Mouse (Mus musculus) heart, adult 18-20 months (tissue): Measurements from ENCODE around the gene Cdk11b. TPM values are rescaled to one million over a fixed set of nuclear protein-coding genes. Genes with fewer than 3 reads are reported as not detected.
A peak's percentile ranks its signal among the peaks of the same experiment; 100 is the strongest.
"Not testable (repeated sequence)": the region's sequence is repeated elsewhere in the genome, so short reads cannot be mapped to it uniquely, and the experiment has no call there.

Source experiments
- DNase-seq, 2 experiments: peaks; one replicate each; pipeline ENCODE4 v3.0.0; 2021 to 2022; ENCODE audit warnings: mixed read lengths in 1 of 2
- total RNA-seq, 2 experiments: library from RNA; stranded (reverse); gene quantifications; 2 replicates each; pipeline ENCODE4 v1.2.3; 2021

Cdk11b gene
- total RNA-seq, 2 experiments from 2014 or later, result 26.4 to 26.7 TPM

DNA sequence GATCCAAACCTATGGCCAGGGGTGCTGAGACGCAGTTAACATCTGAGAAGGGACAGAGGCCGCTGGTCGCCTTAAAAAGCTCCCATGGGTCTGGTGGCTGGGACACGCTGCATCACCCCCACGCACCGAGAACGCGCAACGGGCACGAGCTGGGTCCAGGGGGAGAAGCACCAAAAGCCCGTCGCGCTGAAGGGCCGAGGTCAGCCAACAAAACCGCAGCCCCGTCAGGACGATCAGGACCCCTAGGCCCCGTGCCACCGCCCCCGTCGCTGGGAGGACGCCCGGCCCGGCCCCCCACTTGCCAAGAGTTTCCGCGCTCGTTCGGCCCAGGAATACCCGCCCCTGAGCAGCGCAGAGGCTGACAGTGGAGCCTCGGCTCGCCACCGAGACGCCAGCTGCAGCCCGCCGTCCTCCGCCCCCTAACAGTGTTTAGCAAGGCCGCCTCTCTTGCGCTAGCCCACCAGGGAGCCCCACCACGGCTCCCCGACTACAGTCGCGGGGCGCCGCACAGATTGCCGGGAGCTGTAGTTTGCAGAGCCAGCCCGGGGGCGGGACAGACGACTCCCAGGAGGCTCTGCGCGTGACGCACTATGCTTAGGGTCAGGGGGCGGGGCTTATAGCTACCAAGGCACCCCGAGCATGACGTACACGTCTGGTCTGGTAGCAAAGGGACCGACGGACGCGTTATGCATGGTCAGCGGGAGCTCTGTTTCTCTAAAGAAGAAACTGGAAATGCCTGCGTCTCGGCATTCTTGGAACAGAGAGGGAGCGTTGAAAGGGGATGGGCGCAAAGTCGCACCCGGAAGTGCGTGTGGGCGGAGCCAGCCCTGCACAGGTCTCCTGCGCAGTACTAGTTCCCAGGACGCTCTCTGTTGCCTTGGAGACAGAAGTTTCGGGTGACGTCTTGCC is 44.3 kb downstream of the Cdk11b start, which contains the start of gene Mib2:
TSS of gene Mib2 (minus strand) at position 510 of the 909 bp plus-strand sequence.
- DNase-seq, result peak; percentile 97 to 98

DNA sequence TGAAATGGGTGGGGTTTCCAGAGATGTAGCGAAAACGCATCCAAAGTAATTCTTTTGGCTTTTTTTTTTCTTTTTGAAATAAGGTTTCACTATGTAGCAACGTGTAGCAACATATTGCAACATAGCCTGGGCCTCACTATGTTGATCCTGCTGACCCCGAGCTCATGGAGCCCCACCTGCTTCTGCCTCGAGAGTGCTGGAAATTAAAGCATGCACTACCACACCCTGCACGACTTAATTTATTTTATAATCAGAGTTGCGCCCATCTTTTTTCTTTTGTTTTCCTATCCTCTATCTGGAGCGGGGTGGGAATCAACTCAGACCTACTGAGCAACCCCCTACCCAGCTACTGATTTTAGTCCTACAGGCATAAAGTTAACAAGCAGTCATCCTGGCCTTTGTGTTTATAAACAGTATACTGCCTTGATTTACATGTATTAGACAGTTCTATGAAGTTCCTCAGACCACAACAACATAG is 45.0 kb downstream of the Cdk11b start:
- no peak for DNase-seq

DNA sequence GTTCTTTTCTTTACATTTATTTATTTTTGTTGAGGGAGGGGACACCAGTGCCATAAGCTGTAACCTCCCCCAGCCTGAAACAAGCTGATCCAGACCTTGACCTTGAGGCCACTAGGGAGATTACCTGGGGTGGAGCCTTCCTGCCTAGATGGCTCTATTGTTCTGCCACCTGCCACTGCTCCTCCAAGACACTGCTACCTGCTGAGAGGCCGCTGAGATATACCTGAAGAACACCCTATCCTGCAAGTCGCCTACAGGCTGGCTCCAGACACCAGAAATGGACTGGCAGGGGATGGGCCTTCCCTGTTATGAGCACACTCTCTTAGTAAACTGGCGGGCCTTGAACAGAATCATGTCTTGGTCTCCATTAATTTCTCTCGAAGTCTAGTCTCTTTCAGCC is 45.6 kb downstream of the Cdk11b start:
- DNase-seq, result not testable (repeated sequence)

DNA sequence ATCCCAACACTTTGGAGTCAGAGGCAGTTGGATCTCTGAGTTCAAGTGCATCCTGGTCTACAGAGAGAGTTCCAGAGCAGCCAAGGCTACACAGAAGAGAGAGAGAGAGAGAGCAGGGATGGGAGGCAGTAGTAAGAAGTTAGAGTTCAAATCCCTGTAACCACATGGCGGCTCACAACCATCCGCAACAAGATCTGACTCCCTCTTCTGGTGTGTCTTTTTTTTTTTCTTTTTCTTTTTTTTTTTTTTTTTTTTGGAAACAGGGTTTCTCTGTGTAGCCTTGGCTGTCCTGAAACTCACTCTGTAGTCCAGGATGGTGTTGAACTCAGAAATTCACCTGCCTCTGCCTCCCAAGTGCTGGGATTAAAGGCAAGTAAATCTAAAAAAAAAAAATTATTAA is 47.4 kb downstream of the Cdk11b start:
- DNase-seq, result no peak

DNA sequence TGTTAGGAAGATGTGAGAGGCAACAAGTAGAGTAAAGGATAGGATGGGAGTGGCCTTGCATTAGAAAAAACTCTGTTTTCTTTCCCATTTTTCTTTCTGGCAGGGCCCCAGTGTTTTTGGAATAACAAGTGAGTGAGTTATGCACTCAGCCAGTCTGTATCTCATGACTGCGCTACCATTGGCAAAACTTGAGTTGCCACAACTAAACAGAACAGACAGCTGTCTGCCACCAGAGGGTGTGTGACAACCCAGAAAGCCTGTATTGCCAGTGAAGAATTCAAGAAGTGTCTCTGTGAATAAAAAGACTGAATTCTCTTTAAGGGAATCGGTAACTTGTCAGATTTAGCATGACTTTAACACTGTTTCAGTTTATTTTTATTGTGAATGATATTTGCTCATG is 51.3 kb downstream of the Cdk11b start:
- peak in 1 of 2 experiments; percentile 36 for DNase-seq

DNA sequence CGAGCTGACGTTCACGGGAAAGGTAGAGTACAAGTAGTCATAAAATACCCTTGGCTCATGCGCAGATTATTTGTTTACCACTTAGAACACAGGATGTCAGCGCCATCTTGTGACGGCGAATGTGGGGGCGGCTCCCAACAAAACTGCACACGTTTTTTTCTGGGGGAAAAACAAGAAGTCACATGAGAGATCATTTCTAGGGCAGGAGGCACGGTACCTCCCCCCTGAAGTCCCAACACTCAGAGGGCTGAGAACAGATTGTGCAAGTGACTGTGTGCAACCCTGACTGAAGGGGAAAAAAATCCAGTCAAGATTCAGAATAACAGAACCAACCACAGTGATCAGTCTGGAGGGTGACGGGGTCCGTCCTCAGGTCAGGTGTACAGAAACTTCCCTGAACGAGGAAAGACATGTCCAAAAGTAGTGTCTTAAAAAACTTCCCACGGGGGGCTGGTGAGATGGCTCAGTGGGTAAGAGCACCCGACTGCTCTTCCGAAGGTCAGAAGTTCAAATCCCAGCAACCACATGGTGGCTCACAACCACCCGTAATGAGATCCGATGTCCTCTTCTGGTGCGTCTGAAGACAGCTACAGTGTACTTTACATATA is 59.1 kb downstream of the Cdk11b start:
- DNase-seq, result not testable (repeated sequence)

DNA sequence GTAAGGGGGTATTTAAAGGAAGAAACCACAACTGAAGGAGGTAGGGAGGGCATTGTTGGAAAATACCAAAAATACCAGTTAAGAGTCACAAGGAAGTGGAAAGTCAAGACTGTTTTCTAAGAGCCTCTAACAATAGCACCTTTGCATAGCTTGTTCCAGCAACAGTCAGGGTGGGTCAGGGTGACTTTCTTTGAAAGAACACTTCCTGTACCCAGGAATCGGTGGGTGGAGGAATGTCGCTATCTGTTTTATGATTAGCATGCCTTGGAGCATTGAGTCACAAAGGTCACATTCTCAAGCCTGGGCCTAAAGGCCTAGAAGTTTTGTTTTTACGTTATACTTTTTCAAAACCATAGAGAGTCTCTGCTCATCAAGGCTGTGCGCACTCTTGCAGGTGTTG is 63.1 kb downstream of the Cdk11b start:
- DNase-seq, result not testable (repeated sequence)

DNA sequence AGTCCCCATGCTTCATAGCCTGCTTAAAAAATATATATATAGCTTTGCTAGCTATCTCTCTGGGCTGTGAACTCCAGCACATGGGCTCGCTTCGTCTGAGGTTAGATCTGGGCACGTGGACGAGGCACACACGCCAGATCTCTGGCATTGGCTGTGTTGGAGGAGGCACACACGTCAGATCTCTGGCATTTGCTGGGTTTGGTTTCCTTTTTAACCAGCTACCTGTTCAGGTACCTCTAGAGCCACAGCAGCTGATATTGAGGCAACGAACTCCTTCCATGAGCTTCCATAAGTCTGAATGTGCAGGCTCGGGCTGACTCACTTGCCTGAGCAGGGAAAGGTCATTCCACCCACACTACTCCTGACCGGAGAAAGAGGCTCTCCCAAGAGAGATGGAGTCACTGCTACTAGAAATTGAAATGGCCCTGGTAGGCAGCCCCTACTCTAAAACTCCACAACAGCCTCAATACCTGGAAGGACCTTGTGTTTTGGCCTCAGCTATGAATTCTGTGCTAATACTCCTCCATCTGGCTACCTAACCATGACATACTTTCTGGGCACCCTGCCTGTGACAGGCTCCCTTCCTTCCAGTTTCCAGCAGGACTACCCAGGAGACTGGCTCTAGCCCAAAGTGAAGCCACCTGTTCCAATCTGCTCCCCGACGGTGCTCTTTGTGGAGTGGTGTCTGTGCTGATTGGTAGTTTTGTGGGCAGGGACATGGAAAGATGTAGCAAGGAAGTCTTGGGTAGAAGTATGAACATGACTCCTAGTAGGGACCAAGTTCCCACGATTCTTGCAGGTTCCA is 66.1 kb downstream of the Cdk11b start:
- no peak for DNase-seq

DNA sequence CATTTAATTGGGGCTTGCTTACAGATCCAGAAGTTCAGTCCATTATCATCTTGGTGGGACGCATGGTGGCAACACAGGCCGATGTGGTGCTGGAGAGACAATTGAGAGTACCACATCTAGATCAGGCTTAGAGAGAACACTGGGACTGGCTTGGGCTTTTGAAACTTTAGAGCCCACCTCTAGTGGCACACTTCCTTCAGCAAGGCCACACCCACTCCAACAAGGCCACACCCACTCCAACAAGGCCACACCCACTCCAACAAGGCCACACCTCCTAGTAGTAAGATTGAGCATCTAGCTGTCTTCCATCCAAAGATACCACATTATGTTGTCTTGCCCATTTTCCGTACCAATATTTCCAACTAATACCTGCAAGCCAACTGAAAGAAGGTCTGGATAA is 67.8 kb downstream of the Cdk11b start:
- no peak for DNase-seq

DNA sequence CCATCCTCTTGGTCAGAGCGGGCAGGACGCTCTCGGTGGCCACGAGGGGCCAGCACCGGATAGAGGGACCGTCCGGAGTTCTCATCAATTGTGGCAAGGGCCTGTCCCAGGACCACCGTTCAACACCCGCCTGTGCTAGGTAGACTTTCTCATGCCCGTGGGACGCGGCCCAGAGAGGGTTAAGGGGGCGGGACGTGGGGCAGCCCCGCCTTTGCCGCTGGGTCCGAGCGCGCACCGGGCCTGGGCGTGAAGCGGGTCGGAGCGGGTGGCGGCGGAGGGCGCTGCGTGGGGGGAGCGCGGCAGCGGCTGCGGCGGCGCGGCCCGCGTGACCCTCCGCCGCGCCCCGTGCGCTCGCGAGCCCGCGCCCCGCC is 69.4 kb downstream of the Cdk11b start, which contains the start of gene Fndc10:
TSS of gene Fndc10 (plus strand) at position 232 of the 371 bp plus-strand sequence.
- peak; percentile 70 to 79 for DNase-seq

DNA sequence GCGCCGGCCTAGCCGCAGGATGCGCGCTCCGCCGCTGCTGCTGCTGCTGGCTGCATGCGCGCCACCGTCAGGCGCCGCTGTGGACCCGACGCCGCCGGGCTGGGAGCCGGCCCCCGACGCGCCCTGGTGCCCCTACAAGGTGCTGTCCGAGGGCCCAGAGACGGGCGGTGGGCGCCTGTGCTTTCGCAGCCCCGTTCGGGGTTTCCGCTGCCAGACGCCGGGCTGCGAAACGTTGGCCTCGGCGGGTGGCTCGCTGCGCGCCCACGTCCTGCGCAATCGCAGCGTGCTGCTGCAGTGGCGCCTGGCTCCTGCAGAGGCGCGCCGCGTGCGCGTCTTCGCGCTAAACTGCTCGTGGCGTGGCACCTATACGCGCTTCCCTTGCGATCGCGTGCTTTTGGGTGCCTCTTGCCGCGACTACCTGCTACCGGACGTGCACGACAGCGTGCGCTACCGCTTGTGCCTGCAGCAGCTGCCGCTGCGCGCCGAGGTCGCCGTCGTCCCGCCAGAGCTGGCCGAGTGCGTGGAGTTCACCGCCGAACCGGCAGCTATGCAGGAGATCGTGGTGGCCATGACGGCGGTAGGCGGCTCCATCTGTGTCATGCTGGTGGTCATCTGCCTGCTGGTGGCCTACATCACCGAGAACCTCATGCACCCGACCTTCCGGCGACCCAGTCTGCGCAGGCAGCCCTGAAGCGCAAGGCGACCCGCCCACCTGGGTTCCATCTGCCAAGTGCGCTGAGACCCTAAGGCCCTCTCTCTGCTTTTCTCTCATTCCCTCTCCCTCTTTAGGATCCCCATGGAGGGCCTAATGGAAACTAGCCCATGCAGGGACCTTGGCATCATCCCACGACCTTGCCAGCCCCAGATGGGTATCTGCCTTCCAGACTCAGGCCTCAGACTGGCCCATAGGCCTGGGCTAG is 70.1 kb downstream of the Cdk11b start:
- peak; percentile 60 to 63 for DNase-seq

DNA sequence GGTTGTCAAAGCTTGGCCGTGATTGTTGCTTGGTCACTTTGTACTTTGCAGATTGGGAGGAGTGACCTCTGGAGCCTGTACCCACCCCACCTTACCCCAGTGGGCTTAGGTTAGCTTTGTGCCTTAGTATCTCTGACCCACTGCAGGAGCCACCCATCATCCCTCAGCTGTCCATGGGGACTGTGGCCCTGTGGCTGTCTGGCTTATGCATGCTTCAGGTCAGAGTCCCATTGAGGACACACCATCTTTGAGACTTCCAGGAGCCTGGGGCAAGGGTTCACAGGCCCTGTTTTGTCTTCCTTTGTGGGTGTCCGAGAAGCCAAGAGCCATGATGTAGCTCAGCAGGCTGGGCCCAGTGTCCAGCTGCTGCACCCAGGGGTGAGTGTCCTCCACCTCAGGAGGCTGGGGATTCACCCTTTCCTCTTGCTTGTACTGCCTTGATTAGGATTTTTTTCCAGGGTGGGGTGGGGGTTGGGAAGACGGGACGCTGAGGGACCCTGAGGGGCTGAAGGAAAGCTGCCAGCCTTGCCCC is 70.9 kb downstream of the Cdk11b start:
- no peak for DNase-seq

DNA sequence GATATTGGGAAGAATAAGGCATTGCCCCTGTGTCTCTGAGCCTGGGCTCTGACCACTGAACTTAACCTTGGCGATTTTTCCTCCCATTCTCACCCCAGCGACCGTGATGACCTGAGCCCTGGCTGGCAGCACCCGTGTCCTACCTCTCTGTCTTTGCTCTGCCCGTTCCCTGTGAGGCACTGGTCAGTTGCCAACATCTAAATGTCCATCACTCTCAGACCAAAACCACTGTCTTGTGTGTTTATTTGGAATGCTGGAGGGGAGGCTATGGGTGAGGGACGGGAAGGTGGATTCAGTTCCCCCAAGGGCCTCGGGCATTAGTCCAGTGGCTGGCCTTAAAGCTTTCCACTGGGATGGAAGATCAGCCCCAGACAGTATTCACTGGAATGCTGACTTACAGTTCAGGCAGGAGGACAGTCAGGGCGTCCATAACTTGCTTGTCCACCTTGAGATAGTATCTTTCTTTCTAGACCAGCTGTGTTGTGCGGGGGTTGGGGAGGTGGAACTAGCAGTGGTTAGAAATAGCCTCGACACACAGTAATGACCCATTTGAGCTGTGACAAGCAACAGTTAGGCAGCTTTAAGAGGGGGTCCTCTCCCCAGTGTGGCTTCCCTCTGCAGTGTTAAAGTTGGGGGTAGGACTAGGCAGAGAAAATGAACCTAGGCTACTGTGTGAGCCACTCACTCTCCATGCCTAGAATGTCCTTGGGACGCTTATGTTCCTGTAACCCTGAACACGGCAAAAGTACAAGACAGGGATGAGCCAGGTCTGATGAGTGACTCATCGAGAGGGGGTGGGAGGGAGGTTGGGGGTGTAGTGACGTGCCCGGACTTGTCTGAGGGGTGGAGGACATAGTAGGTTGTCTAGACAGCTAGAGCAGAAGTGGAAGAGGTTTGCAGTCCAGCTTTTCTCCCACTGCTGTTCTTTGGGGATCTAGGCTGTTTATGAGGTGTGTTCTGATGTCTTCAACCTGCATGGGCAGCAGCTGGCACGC is 71.9 kb downstream of the Cdk11b start:
- no peak for DNase-seq

Other genes with a start within 250 kb of the Cdk11b start
- not detected for gene Gabrd, start 226.7 kb upstream of the Cdk11b start, total RNA-seq
- gene Cfap74, start 215.7 kb upstream of the Cdk11b start, total RNA-seq, result under 1 TPM in 1 of 2 experiments, not detected in 1; 0.31 TPM
- 1 to 10 TPM; 4.8 to 6.4 TPM for gene Tmem52, start 155.7 kb upstream of the Cdk11b start, total RNA-seq
- gene Gnb1, start 133.5 kb upstream of the Cdk11b start, total RNA-seq, result 100 to 1,000 TPM; 144 to 197 TPM
- gene Nadk, start 62.5 kb upstream of the Cdk11b start, total RNA-seq, result 10 to 100 TPM; 30.6 to 32.5 TPM
- 1 to 10 TPM; 9.0 TPM for gene Slc35e2, start 23.4 kb upstream of the Cdk11b start, total RNA-seq
- gene Gm10563, start 20.6 kb downstream of the Cdk11b start, total RNA-seq, result not detected
- gene Mmp23, start 28.5 kb downstream of the Cdk11b start, total RNA-seq, result 1 to 10 TPM; 7.0 to 7.2 TPM
- gene Mib2, start 44.3 kb downstream of the Cdk11b start, total RNA-seq, result 10 to 100 TPM; 24.1 to 24.7 TPM
- gene Fndc10, start 69.5 kb downstream of the Cdk11b start, total RNA-seq, result 1 to 10 TPM; 1.1 to 1.8 TPM
- 10 to 100 TPM; 42.9 to 50.7 TPM for gene Ssu72, start 79.9 kb downstream of the Cdk11b start, total RNA-seq
- under 1 TPM; 0.25 to 0.39 TPM for gene Tmem240, start 109.9 kb downstream of the Cdk11b start, total RNA-seq
- 10 to 100 TPM; 44.6 to 44.8 TPM for gene Atad3a, start 136.2 kb downstream of the Cdk11b start, total RNA-seq
- 10 to 100 TPM in 1 of 2 experiments, 1 to 10 TPM in 1; 7.1 to 14.6 TPM for gene Vwa1, start 149.8 kb downstream of the Cdk11b start, total RNA-seq
- under 1 TPM; 0.42 to 0.85 TPM for gene Tmem88b, start 161.0 kb downstream of the Cdk11b start, total RNA-seq
- not detected for gene Ankrd65, start 165.6 kb downstream of the Cdk11b start, total RNA-seq
- gene Mrpl20, start 178.0 kb downstream of the Cdk11b start, total RNA-seq, result 10 to 100 TPM; 76.7 to 79.8 TPM
- 10 to 100 TPM; 17.9 to 25.7 TPM for gene Ccnl2, start 187.6 kb downstream of the Cdk11b start, total RNA-seq
- gene Aurkaip1, start 206.4 kb downstream of the Cdk11b start, total RNA-seq, result 100 to 1,000 TPM; 106 to 108 TPM
- 10 to 100 TPM; 22.0 to 26.6 TPM for gene Mxra8, start 214.8 kb downstream of the Cdk11b start, total RNA-seq
- gene Dvl1, start 222.5 kb downstream of the Cdk11b start, total RNA-seq, result 10 to 100 TPM; 45.0 to 51.5 TPM
- gene Tas1r3, start 238.5 kb downstream of the Cdk11b start, total RNA-seq, result under 1 TPM; 0.22 to 0.23 TPM
- 1 to 10 TPM; 6.2 to 8.0 TPM for gene Cptp, start 244.6 kb downstream of the Cdk11b start, total RNA-seq
- gene Ints11, start 244.7 kb downstream of the Cdk11b start, total RNA-seq, result 10 to 100 TPM; 14.7 to 14.9 TPM